Mouse (Mus musculus) stomach, embryonic 16.5 days (tissue): ENCODE data around the gene Lef1. TPM values are rescaled to one million over a fixed set of nuclear protein-coding genes. Genes with fewer than 3 reads are reported as not detected.
A peak's percentile ranks its signal among the peaks of the same experiment; 100 is the strongest.

Source experiments
- ATAC-seq: fragments of 200-750 bp; cut with Nextera tagmentation; 2 replicates; pipeline ENCODE4 v1.8.0; 2017; ENCODE audit warnings: moderate number of reproducible peaks, moderate TSS enrichment; ENCODE audit not compliant: insufficient read depth, low FRiP score
- H3K27ac ChIP-seq: fragments of 300-500 bp; sonication (generic); 2 replicates; pipeline ENCODE4 v1.5.1; 2014; ENCODE audit warnings: low read length
- H3K27me3 ChIP-seq: fragments of 300-500 bp; sonication (generic); 2 replicates; pipeline ENCODE4 v1.6.1; 2014; ENCODE audit warnings: low read length, control low read depth, mixed read lengths; ENCODE audit not compliant: control insufficient read depth, insufficient read depth
- H3K36me3 ChIP-seq: fragments of 300-500 bp; sonication (generic); 2 replicates; pipeline ENCODE4 v1.6.1; 2014; ENCODE audit warnings: low read length; ENCODE audit not compliant: control insufficient read depth, insufficient read depth
- H3K4me1 ChIP-seq: fragments of 300-500 bp; sonication (generic); 2 replicates; pipeline ENCODE4 v1.6.1; 2014; ENCODE audit warnings: low read length, control low read depth, mixed read lengths; ENCODE audit not compliant: control insufficient read depth, insufficient read depth
- H3K4me2 ChIP-seq: fragments of 300-500 bp; sonication (generic); 2 replicates; pipeline ENCODE4 v1.6.1; 2014; ENCODE audit warnings: low read depth, low read length, mixed read lengths
- H3K4me3 ChIP-seq: fragments of 300-500 bp; sonication (generic); replicated peaks from 2 replicates; pipeline ENCODE4 v1.5.1; 2014; ENCODE audit warnings: mild to moderate bottlenecking, low read length
- H3K9ac ChIP-seq: fragments of 300-500 bp; sonication (generic); 2 replicates; pipeline ENCODE4 v1.6.1; 2014; ENCODE audit warnings: low read length
- H3K9me3 ChIP-seq: fragments of 300-500 bp; sonication (generic); replicated peaks from 2 replicates; pipeline ENCODE4 v1.6.1; 2016; ENCODE audit warnings: low read length, control low read depth; ENCODE audit not compliant: control insufficient read depth
- WGBS: fragments of 180-500 bp; shearing (Covaris S2); extraction: QIAGEN DNeasy Blood & Tissue Kit; methylation state at CpG from one replicate; pipeline ENCODE4 v1.1.7; 2014; 5-methylcytosine and 5-hydroxymethylcytosine counted together
- polyA plus RNA-seq: library from polyadenylated mRNA; unstranded; fragments of >200 nt; fragmentation: Nextera tagmentation; extraction: Ambion mirVana; gene quantifications from 2 replicates; pipeline ENCODE4 v1.2.1, GENCODE M21; 2015

Gene Lef1
- polyA plus RNA-seq, 1 experiment from 2014 or later, result 0.98 TPM

- ATAC-seq, result no peak
- H3K36me3 ChIP-seq, result 0 out of 2 replicates have a peak, but pooled peaks cover 5% of the 10 kb centered on the region
- 55% methylated on average over 11 of the region's 11 CpGs for WGBS
These were observed 135.7 kb downstream of the Lef1 start for GRCm38 (mm10) chr3:131245766-131246578.

GRCm38 (mm10) chr3:131246579-131247046 is 136.3 kb downstream of the Lef1 start:
- 0 out of 2 replicates have a peak, but pooled peaks cover 5% of the 10 kb centered on the region for H3K36me3 ChIP-seq
- WGBS, result 90% methylated on average over 8 of the region's 8 CpGs
- H3K4me1 ChIP-seq, result peaks cover 2% of the 10 kb centered on the region; the same call in 1 of the 2 replicates
- no peaks in the 10 kb centered on the region for H3K27me3 ChIP-seq
- no peak for ATAC-seq
- H3K4me3 ChIP-seq, result no peak overlapping the region
- no peak overlapping the region for H3K4me2 ChIP-seq
- no peak overlapping the region for H3K27ac ChIP-seq
- H3K9ac ChIP-seq, result no peak overlapping the region
- no peaks in the 10 kb centered on the region for H3K9me3 ChIP-seq

More at GRCm38 (mm10) chr3:131245766-131246578, 135.7 kb downstream of the Lef1 start:
- H3K27ac ChIP-seq, result no peak overlapping the region
- no peaks in the 10 kb centered on the region for H3K9me3 ChIP-seq
- no peak overlapping the region for H3K4me3 ChIP-seq
- no peaks in the 10 kb centered on the region for H3K27me3 ChIP-seq
- no peak overlapping the region for H3K9ac ChIP-seq
- H3K4me2 ChIP-seq, result no peak overlapping the region
- H3K4me1 ChIP-seq, result peaks cover 2% of the 10 kb centered on the region; the same call in 1 of the 2 replicates

GRCm38 (mm10) chr3:131247447-131247846 is 137.2 kb downstream of the Lef1 start:
- WGBS, result 77% methylated on average over 6 of the region's 6 CpGs
- no peak overlapping the region for H3K9ac ChIP-seq
- H3K4me1 ChIP-seq, result peaks cover 2% of the 10 kb centered on the region; the same call in 1 of the 2 replicates
- no peak overlapping the region for H3K4me3 ChIP-seq
- no peaks in the 10 kb centered on the region for H3K27me3 ChIP-seq
- H3K9me3 ChIP-seq, result no peaks in the 10 kb centered on the region
- 0 out of 2 replicates have a peak, but pooled peaks cover 5% of the 10 kb centered on the region for H3K36me3 ChIP-seq
- no peak overlapping the region for H3K27ac ChIP-seq
- no peak overlapping the region for H3K4me2 ChIP-seq
- no peak for ATAC-seq

- ATAC-seq, result no peak
- no peaks in the 10 kb centered on the region for H3K9me3 ChIP-seq
- H3K4me2 ChIP-seq, result no peak overlapping the region
- WGBS, result 82% methylated on average over 5 of the region's 5 CpGs
- H3K4me1 ChIP-seq, result peaks cover 2% of the 10 kb centered on the region; the same call in 1 of the 2 replicates
- H3K36me3 ChIP-seq, result 0 out of 2 replicates have a peak, but pooled peaks cover 5% of the 10 kb centered on the region
- H3K4me3 ChIP-seq, result no peak overlapping the region
- no peaks in the 10 kb centered on the region for H3K27me3 ChIP-seq
- H3K9ac ChIP-seq, result no peak overlapping the region
- no peak overlapping the region for H3K27ac ChIP-seq
These were observed 137.6 kb downstream of the Lef1 start for GRCm38 (mm10) chr3:131247851-131248250.

- Histone ChIP-seq H3K9ac (no peak overlapping the region), H3K9me3 (no peaks in the 10 kb centered on the region), H3K27me3 (no peaks in the 10 kb centered on the region), H3K4me1 (peaks cover 2% of the 10 kb centered on the region; the same call in 1 of the 2 replicates), H3K4me2 (no peak overlapping the region), H3K4me3 (no peak overlapping the region), H3K27ac (no peak overlapping the region), H3K36me3 (peaks cover 5% of the 10 kb centered on the region; the same call in 1 of the 2 replicates)
- ATAC-seq, result no peak
- 71% methylated on average over 10 of the region's 10 CpGs for WGBS
These were observed 138.2 kb downstream of the Lef1 start for GRCm38 (mm10) chr3:131248444-131248843.

GRCm38 (mm10) chr3:131250283-131250682 is 140.0 kb downstream of the Lef1 start:
- Histone ChIP-seq H3K27me3 (no peaks in the 10 kb centered on the region), H3K9me3 (no peaks in the 10 kb centered on the region), H3K4me1 (peaks cover 2% of the 10 kb centered on the region; the same call in 1 of the 2 replicates), H3K4me3 (no peak overlapping the region), H3K27ac (peak overlapping the region; percentile 49; the same call in 1 of the 2 replicates), H3K36me3 (peaks cover 17% of the 10 kb centered on the region; the same call in 1 of the 2 replicates), H3K4me2 (no peak overlapping the region), H3K9ac (no peak overlapping the region)
- ATAC-seq, result no peak
- 53% methylated on average over 2 of the region's 2 CpGs for WGBS

GRCm38 (mm10) chr3:131250978-131251377 is 140.7 kb downstream of the Lef1 start:
- Histone ChIP-seq H3K9ac (no peak overlapping the region), H3K36me3 (peaks cover 17% of the 10 kb centered on the region; the same call in 1 of the 2 replicates), H3K4me1 (peaks cover under 1% of the 10 kb centered on the region; the same call in 1 of the 2 replicates), H3K27ac (no peak overlapping the region), H3K4me2 (no peak overlapping the region), H3K4me3 (no peak overlapping the region), H3K27me3 (no peaks in the 10 kb centered on the region), H3K9me3 (no peaks in the 10 kb centered on the region)
- WGBS, result 87% methylated on average over 13 of the region's 13 CpGs
- no peak for ATAC-seq

GRCm38 (mm10) chr3:131251601-131252000 is 141.3 kb downstream of the Lef1 start:
- Histone ChIP-seq H3K27ac (no peak overlapping the region), H3K9me3 (no peaks in the 10 kb centered on the region), H3K4me3 (no peak overlapping the region), H3K36me3 (peaks cover 17% of the 10 kb centered on the region; the same call in 1 of the 2 replicates), H3K27me3 (no peaks in the 10 kb centered on the region), H3K4me1 (no peaks in the 10 kb centered on the region; the same call in 1 of the 2 replicates), H3K4me2 (no peak overlapping the region), H3K9ac (no peak overlapping the region)
- 82% methylated on average over 7 of the region's 7 CpGs for whole genome bisulfite sequencing
- ATAC-seq, result no peak

GRCm38 (mm10) chr3:131254991-131255390 is 144.7 kb downstream of the Lef1 start:
- WGBS, result 93% methylated on average over 4 of the region's 4 CpGs
- no peak for ATAC-seq
- Histone ChIP-seq H3K4me2 (no peak overlapping the region), H3K36me3 (peaks cover 12% of the 10 kb centered on the region; the same call in 1 of the 2 replicates), H3K27ac (no peak overlapping the region), H3K9ac (no peak overlapping the region), H3K9me3 (0 out of 2 replicates have a peak, but pooled peaks cover under 1% of the 10 kb centered on the region), H3K27me3 (no peaks in the 10 kb centered on the region), H3K4me3 (no peak overlapping the region), H3K4me1 (no peaks in the 10 kb centered on the region; the same call in 1 of the 2 replicates)
